Mouse (Mus musculus): ENCODE results near the gene Nags.

GRCm38 (mm10) chr11:102111576-102111975 is 33.7 kb upstream of the Nags start:
- TF ChIP-seq POLR2A (IDR thresholded peaks at IDR 0.05; ENCODE audit: insufficient read length, low read depth): no peak
- no peak for TF ChIP-seq TCF12 (IDR thresholded peaks at IDR 0.05; ENCODE audit: insufficient read depth, poor library complexity, severe bottlenecking)
- no peak for TF ChIP-seq TCF3 (IDR thresholded peaks at IDR 0.05; ENCODE audit: insufficient read length, low read depth)
- TF ChIP-seq SRF (IDR thresholded peaks at IDR 0.05; ENCODE audit: control insufficient read depth, insufficient read length, low read depth): no peak
- TF ChIP-seq MYOG (IDR thresholded peaks at IDR 0.05; ENCODE audit: control insufficient read depth in 1 of 3, insufficient read depth in 1 of 3, insufficient read length in 2 of 3, low read depth in 2 of 3): no peak
- no peak for TF ChIP-seq USF1 (IDR thresholded peaks at IDR 0.05; ENCODE audit: low read depth)
- TF ChIP-seq MYOD1 (IDR thresholded peaks at IDR 0.05; ENCODE audit: control insufficient read depth in 1 of 3, insufficient read length in 2 of 3, low read depth in 2 of 3): no peak
- TF ChIP-seq REST (IDR thresholded peaks at IDR 0.05; ENCODE audit: insufficient read depth, insufficient read length): no peak
- no peak for TF ChIP-seq CEBPB (IDR thresholded peaks at IDR 0.05; ENCODE audit: insufficient read depth, poor library complexity, severe bottlenecking)
- no peak for TF ChIP-seq POLR2AphosphoS2 (IDR thresholded peaks at IDR 0.05; ENCODE audit: insufficient read length, low read depth)
- TF ChIP-seq MAX (IDR thresholded peaks at IDR 0.05; ENCODE audit: low read depth): no peak

Measured in myocyte (in vitro differentiated cells).